Mouse (Mus musculus): ENCODE measurements at regions not wholly inside any gene's neighbourhood (a gene's known extent, or its start where the extent isn't known, plus 50 kb on each side); places are given as distances from the start of the nearest gene placed in this dataset.

- TF ChIP-seq CTCF (IDR thresholded peaks at IDR 0.05; ENCODE audit: borderline replicate concordance, extremely low read depth, insufficient read depth, insufficient read length) (no peak), POLR2A (IDR thresholded peaks at IDR 0.05; ENCODE audit: borderline replicate concordance, extremely low read depth, insufficient read depth, insufficient read length, poor library complexity, severe bottlenecking) (no peak)
Observed at GRCm38 (mm10) chr5:62483521-62483920, 282.4 kb downstream of the Arap2 start.

Measured in brain, embryonic 14.5 days (tissue).